Mouse (Mus musculus): ENCODE data around the gene Sec22b. TPM values are rescaled to one million over a fixed set of nuclear protein-coding genes. Genes with fewer than 3 reads are reported as not detected.

The Sec22b gene
- polyA plus RNA-seq, 1 experiment from 2014 or later = 109 TPM

GRCm38 (mm10) chr3:97868024-97868689, 32.8 kb upstream of the Sec22b start:
- H3K4me2 ChIP-seq = peak overlapping the region; percentile 72
- DNase-seq (ENCODE audit: low spot score) (peak; percentile 61), ATAC-seq (replicated peaks; ENCODE audit: low FRiP score) (peak; percentile 87)
- H3K36me3 ChIP-seq (ENCODE audit: control insufficient read depth, insufficient read depth, low read length) = no peaks in the 10 kb centered on the region
- no peaks in the 10 kb centered on the region for H3K9me3 ChIP-seq (ENCODE audit: control insufficient read depth, low read length)
- 3% methylated on average over 42 of the region's 42 CpGs for WGBS
- H3K27ac ChIP-seq (ENCODE audit: low read depth, low read length) = no peak overlapping the region
- H3K4me1 ChIP-seq (replicated peaks; ENCODE audit: control insufficient read depth, insufficient read depth, low read length) = 0 out of 2 replicates have a peak, but pooled peaks cover 5% of the 10 kb centered on the region
- peaks cover 16% of the 10 kb centered on the region for H3K27me3 ChIP-seq (replicated peaks; ENCODE audit: control insufficient read depth, insufficient read depth, low read length)
- H3K4me3 ChIP-seq (ENCODE audit: low read depth, low read length) = peak overlapping the region; percentile 46
- H3K9ac ChIP-seq (ENCODE audit: low read depth, low read length) = peak overlapping the region; percentile 20

- no peak for ATAC-seq (replicated peaks; ENCODE audit: low FRiP score)
- 48% methylated on average over 5 of the region's 5 CpGs for WGBS
- Histone ChIP-seq H3K9me3 (ENCODE audit: control insufficient read depth, low read length) (no peaks in the 10 kb centered on the region), H3K4me1 (replicated peaks; ENCODE audit: control insufficient read depth, insufficient read depth, low read length) (0 out of 2 replicates have a peak, but pooled peaks cover 5% of the 10 kb centered on the region), H3K27ac (ENCODE audit: low read depth, low read length) (no peak overlapping the region), H3K36me3 (ENCODE audit: control insufficient read depth, insufficient read depth, low read length) (no peaks in the 10 kb centered on the region), H3K4me3 (ENCODE audit: low read depth, low read length) (no peak overlapping the region), H3K9ac (ENCODE audit: low read depth, low read length) (no peak overlapping the region), H3K27me3 (replicated peaks; ENCODE audit: control insufficient read depth, insufficient read depth, low read length) (peaks cover 16% of the 10 kb centered on the region), H3K4me2 (no peak overlapping the region)
- no peak for DNase-seq (ENCODE audit: low spot score)
Observed at GRCm38 (mm10) chr3:97868733-97869132, 32.3 kb upstream of the Sec22b start.

GRCm38 (mm10) chr3:97869730-97870129, 31.3 kb upstream of the Sec22b start:
- no peak overlapping the region for H3K4me2 ChIP-seq
- no peak for ATAC-seq (replicated peaks; ENCODE audit: low FRiP score)
- 61% methylated on average over 4 of the region's 4 CpGs for WGBS
- 0 out of 2 replicates have a peak, but pooled peaks cover 5% of the 10 kb centered on the region for H3K4me1 ChIP-seq (replicated peaks; ENCODE audit: control insufficient read depth, insufficient read depth, low read length)
- no peak overlapping the region for H3K27ac ChIP-seq (ENCODE audit: low read depth, low read length)
- no peak for DNase-seq (ENCODE audit: low spot score)
- H3K36me3 ChIP-seq (ENCODE audit: control insufficient read depth, insufficient read depth, low read length) = no peaks in the 10 kb centered on the region
- no peak overlapping the region for H3K4me3 ChIP-seq (ENCODE audit: low read depth, low read length)
- H3K9ac ChIP-seq (ENCODE audit: low read depth, low read length) = no peak overlapping the region
- peaks cover 16% of the 10 kb centered on the region for H3K27me3 ChIP-seq (replicated peaks; ENCODE audit: control insufficient read depth, insufficient read depth, low read length)
- H3K9me3 ChIP-seq (ENCODE audit: control insufficient read depth, low read length) = no peaks in the 10 kb centered on the region

- WGBS = 44% methylated on average over 5 of the region's 5 CpGs
- no peak overlapping the region for H3K27ac ChIP-seq (ENCODE audit: low read depth, low read length)
- ATAC-seq (replicated peaks; ENCODE audit: low FRiP score) = peak; percentile 58; the same call in 1 of the 2 replicates
Observed at GRCm38 (mm10) chr3:97874777-97875176, 26.2 kb upstream of the Sec22b start.

GRCm38 (mm10) chr3:97876259-97876658, 24.7 kb upstream of the Sec22b start:
- DNase-seq (ENCODE audit: low spot score) = no peak
- Histone ChIP-seq H3K9me3 (ENCODE audit: control insufficient read depth, low read length) (no peaks in the 10 kb centered on the region), H3K4me2 (no peak overlapping the region), H3K27me3 (replicated peaks; ENCODE audit: control insufficient read depth, insufficient read depth, low read length) (no peaks in the 10 kb centered on the region), H3K36me3 (ENCODE audit: control insufficient read depth, insufficient read depth, low read length) (no peaks in the 10 kb centered on the region), H3K9ac (ENCODE audit: low read depth, low read length) (no peak overlapping the region), H3K4me1 (replicated peaks; ENCODE audit: control insufficient read depth, insufficient read depth, low read length) (no peaks in the 10 kb centered on the region), H3K27ac (ENCODE audit: low read depth, low read length) (no peak overlapping the region), H3K4me3 (ENCODE audit: low read depth, low read length) (no peak overlapping the region)
- WGBS = 48% methylated on average over 8 of the region's 8 CpGs
- ATAC-seq (replicated peaks; ENCODE audit: low FRiP score) = no peak

More at GRCm38 (mm10) chr3:97874777-97875176, 26.2 kb upstream of the Sec22b start:
- Histone ChIP-seq H3K27me3 (replicated peaks; ENCODE audit: control insufficient read depth, insufficient read depth, low read length) (no peaks in the 10 kb centered on the region), H3K4me1 (replicated peaks; ENCODE audit: control insufficient read depth, insufficient read depth, low read length) (no peaks in the 10 kb centered on the region), H3K36me3 (ENCODE audit: control insufficient read depth, insufficient read depth, low read length) (no peaks in the 10 kb centered on the region), H3K9ac (ENCODE audit: low read depth, low read length) (no peak overlapping the region), H3K4me2 (no peak overlapping the region), H3K4me3 (ENCODE audit: low read depth, low read length) (no peak overlapping the region), H3K9me3 (ENCODE audit: control insufficient read depth, low read length) (no peaks in the 10 kb centered on the region)
- no peak for DNase-seq (ENCODE audit: low spot score)

GRCm38 (mm10) chr3:97879222-97879621, 21.8 kb upstream of the Sec22b start:
- 17% methylated on average over 5 of the region's 5 CpGs for WGBS
- Histone ChIP-seq H3K4me2 (no peak overlapping the region), H3K9me3 (ENCODE audit: control insufficient read depth, low read length) (no peaks in the 10 kb centered on the region), H3K27ac (ENCODE audit: low read depth, low read length) (no peak overlapping the region), H3K4me1 (replicated peaks; ENCODE audit: control insufficient read depth, insufficient read depth, low read length) (no peaks in the 10 kb centered on the region), H3K36me3 (ENCODE audit: control insufficient read depth, insufficient read depth, low read length) (no peaks in the 10 kb centered on the region), H3K27me3 (replicated peaks; ENCODE audit: control insufficient read depth, insufficient read depth, low read length) (no peaks in the 10 kb centered on the region), H3K9ac (ENCODE audit: low read depth, low read length) (no peak overlapping the region), H3K4me3 (ENCODE audit: low read depth, low read length) (no peak overlapping the region)
- DNase-seq (ENCODE audit: low spot score) = peak; percentile 70
- ATAC-seq (replicated peaks; ENCODE audit: low FRiP score) = no peak

- ATAC-seq (replicated peaks; ENCODE audit: low FRiP score) = no peak
- no peaks in the 10 kb centered on the region for H3K36me3 ChIP-seq (ENCODE audit: control insufficient read depth, insufficient read depth, low read length)
Observed at GRCm38 (mm10) chr3:97881576-97881975, 19.4 kb upstream of the Sec22b start.

GRCm38 (mm10) chr3:97887785-97888167, 13.2 kb upstream of the Sec22b start:
- DNase-seq (ENCODE audit: low spot score) = no peak
- WGBS = 58% methylated on average over 5 of the region's 5 CpGs
- Histone ChIP-seq H3K4me3 (ENCODE audit: low read depth, low read length) (no peak overlapping the region), H3K27ac (ENCODE audit: low read depth, low read length) (no peak overlapping the region), H3K4me1 (replicated peaks; ENCODE audit: control insufficient read depth, insufficient read depth, low read length) (peaks cover 4% of the 10 kb centered on the region; the same call in 1 of the 2 replicates), H3K9me3 (ENCODE audit: control insufficient read depth, low read length) (no peaks in the 10 kb centered on the region), H3K27me3 (replicated peaks; ENCODE audit: control insufficient read depth, insufficient read depth, low read length) (peaks cover 24% of the 10 kb centered on the region), H3K4me2 (no peak overlapping the region; the same call in 1 of the 2 replicates), H3K9ac (ENCODE audit: low read depth, low read length) (no peak overlapping the region), H3K36me3 (ENCODE audit: control insufficient read depth, insufficient read depth, low read length) (no peaks in the 10 kb centered on the region)
- ATAC-seq (replicated peaks; ENCODE audit: low FRiP score) = no peak

More at GRCm38 (mm10) chr3:97881576-97881975, 19.4 kb upstream of the Sec22b start:
- no peaks in the 10 kb centered on the region for H3K9me3 ChIP-seq (ENCODE audit: control insufficient read depth, low read length)
- 95% methylated on average over 5 of the region's 5 CpGs for WGBS
- DNase-seq (ENCODE audit: low spot score) = no peak
- H3K4me2 ChIP-seq = no peak overlapping the region
- H3K27ac ChIP-seq (ENCODE audit: low read depth, low read length) = no peak overlapping the region
- H3K27me3 ChIP-seq (replicated peaks; ENCODE audit: control insufficient read depth, insufficient read depth, low read length) = no peaks in the 10 kb centered on the region
- H3K4me3 ChIP-seq (ENCODE audit: low read depth, low read length) = no peak overlapping the region
- no peaks in the 10 kb centered on the region for H3K4me1 ChIP-seq (replicated peaks; ENCODE audit: control insufficient read depth, insufficient read depth, low read length)
- H3K9ac ChIP-seq (ENCODE audit: low read depth, low read length) = no peak overlapping the region
